Mouse (Mus musculus) heart, postnatal 0 days (tissue): ENCODE data around the gene Wnt7b.

Experiments
- CTCF ChIP-seq: IDR thresholded peaks from 2 replicates; pipeline ENCODE4 v1.5.1; 2016; ENCODE audit warnings: antibody characterized with exemption, control low read depth, low read depth
- EP300 ChIP-seq: IDR thresholded peaks from 2 replicates; pipeline ENCODE4 v1.6.1; 2016; ENCODE audit warnings: antibody characterized with exemption, low read depth

DNA sequence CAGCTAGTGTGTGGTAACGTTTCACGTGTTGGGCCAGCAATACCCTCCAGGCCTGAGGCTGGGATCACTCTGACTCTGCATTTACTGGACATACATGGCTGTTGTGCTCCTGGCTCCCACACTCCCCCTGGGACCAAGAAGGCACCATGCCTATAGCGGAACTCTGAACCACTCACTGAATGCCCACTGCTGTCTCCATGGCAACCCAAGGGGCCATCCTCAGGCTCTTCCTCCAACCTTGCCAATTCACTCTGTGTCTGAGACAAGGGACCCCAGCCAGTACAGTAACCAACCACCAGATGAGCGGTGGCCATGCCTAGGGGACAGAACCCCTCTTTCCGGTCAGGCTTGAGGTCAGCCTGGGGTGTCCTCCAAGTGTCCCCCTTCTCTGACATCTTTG is 17.3 kb downstream of the Wnt7b start:
- TF ChIP-seq CTCF: no peak
- TF ChIP-seq EP300: no peak
